Mouse (Mus musculus): Measurements from ENCODE around the gene Zbtb11. TPM values are rescaled to one million over a fixed set of nuclear protein-coding genes. Genes with fewer than 3 reads are reported as not detected.
A peak's percentile ranks its signal among the peaks of the same experiment; 100 is the strongest.
"Not testable (repeated sequence)": the region's sequence is repeated elsewhere in the genome, so short reads cannot be mapped to it uniquely, and the experiment has no call there.

Zbtb11 gene
- polyA plus RNA-seq, 1 experiment from 2014 or later: 8.4 TPM

DNA sequence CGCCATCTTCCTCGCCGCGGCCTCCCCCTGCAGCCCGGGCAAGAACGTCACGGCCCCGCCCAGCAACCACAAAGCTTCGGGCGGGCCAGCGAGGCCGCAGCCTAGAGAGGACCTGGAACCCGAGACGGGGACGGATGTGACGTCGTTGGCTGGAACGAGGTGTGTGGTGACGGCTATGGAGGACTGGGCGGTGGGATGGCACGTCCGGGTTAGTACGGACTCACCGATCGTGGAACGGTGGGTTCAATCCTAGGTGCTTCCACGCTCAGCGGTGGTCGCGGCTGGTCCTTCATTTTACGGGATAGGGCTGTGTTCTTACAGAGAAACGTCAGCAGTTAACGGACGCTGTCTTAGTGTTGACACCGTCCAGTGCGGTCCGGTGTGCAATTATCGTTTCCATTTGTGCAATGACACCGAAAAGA lies 56.0 kb downstream of the Zbtb11 start, which contains the start of gene Pcnp:
Gene Pcnp (minus strand): TSS at position 79 of the 422 bp plus-strand sequence.
- WGBS: 2% methylated on average over 39 of the region's 39 CpGs
- peaks cover 14% of the 10 kb centered on the region for H3K4me1 ChIP-seq (ENCODE audit: insufficient read depth, low read depth, low read length)
- H3K9ac ChIP-seq (replicated peaks; ENCODE audit: low read depth): peak within 1 kb of the TSS; percentile 90
- ATAC-seq (peak; percentile 99), DNase-seq (ENCODE audit: low spot score) (peak; percentile 99)
- peak within 1 kb of the TSS; percentile 91 for H3K4me3 ChIP-seq (ENCODE audit: low read depth, low read length)
- H3K27me3 ChIP-seq (replicated peaks; ENCODE audit: insufficient read depth, low read length): no peaks in the 10 kb centered on the region
- peak within 1 kb of the TSS; percentile 60 for H3K4me2 ChIP-seq (replicated peaks; ENCODE audit: low read depth, low read length)
- no peaks in the 10 kb centered on the region for H3K9me3 ChIP-seq (ENCODE audit: low read length)
- H3K27ac ChIP-seq (ENCODE audit: low read length): peak within 1 kb of the TSS; percentile 94
- H3K36me3 ChIP-seq (ENCODE audit: insufficient read depth, low read length): no peaks in the 10 kb centered on the region
- TF ChIP-seq CTCF (IDR thresholded peaks at IDR 0.05) (no peak), EP300 (IDR thresholded peaks at IDR 0.05) (peak; percentile 20; the same call in 1 of the 2 replicates)

DNA sequence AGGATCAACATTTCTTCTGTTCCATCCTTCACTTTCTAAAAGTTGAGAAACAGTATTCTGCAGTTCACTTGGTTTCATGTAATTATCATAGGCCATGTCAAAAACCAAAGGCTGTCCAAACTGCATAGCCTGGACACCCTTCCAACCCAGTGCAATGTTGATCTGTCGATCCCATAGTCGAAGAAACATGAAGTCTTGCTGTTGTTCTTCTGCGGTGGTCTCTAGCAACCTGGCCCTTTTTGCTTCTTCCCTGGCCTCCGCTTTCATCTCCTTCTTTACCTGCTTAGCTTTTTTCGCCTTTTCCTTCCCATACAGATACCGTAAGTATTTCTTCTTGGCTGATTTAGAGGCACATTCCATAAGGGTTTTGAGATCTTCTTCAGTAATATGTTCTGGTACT lies 60.9 kb downstream of the Zbtb11 start:
- WGBS: 91% methylated on average over 6 of the region's 6 CpGs
- Histone ChIP-seq H3K9ac (replicated peaks; ENCODE audit: low read depth) (no peak overlapping the region), H3K4me3 (ENCODE audit: low read depth, low read length) (no peak overlapping the region), H3K27ac (ENCODE audit: low read length) (no peak overlapping the region), H3K27me3 (replicated peaks; ENCODE audit: insufficient read depth, low read length) (no peaks in the 10 kb centered on the region), H3K4me2 (replicated peaks; ENCODE audit: low read depth, low read length) (no peak overlapping the region), H3K36me3 (ENCODE audit: insufficient read depth, low read length) (no peaks in the 10 kb centered on the region), H3K4me1 (ENCODE audit: insufficient read depth, low read depth, low read length) (peaks cover 11% of the 10 kb centered on the region), H3K9me3 (ENCODE audit: low read length) (no peaks in the 10 kb centered on the region)
- no peak for ATAC-seq
- DNase-seq (ENCODE audit: low spot score): no peak
- TF ChIP-seq CTCF (IDR thresholded peaks at IDR 0.05) (no peak), EP300 (IDR thresholded peaks at IDR 0.05) (no peak)

DNA sequence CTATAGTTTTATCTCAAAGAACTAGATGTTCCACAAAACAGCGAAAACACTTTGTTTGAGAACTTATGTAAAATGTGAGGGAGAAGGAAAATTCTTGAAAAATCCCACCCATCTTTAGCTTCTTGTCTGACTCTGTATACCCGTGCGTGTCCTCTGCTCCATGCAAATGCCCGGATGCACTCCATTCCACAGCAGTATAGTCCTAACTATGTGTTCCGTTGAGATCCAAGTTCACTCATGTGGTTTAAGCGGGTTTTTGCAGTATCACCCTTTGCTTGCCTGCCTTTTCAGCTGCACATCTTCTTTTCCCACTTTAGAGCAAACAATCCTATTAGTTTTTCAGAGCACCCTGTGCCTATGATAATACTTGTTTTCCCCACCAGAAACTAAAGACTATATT lies 62.8 kb downstream of the Zbtb11 start:
- H3K4me1 ChIP-seq (ENCODE audit: insufficient read depth, low read depth, low read length): peaks cover 6% of the 10 kb centered on the region; the same call in 1 of the 2 replicates
- no peak for ATAC-seq
- H3K9ac ChIP-seq (replicated peaks; ENCODE audit: low read depth): peak overlapping the region; percentile 80; the same call in 1 of the 2 replicates
- H3K36me3 ChIP-seq (ENCODE audit: insufficient read depth, low read length): no peaks in the 10 kb centered on the region
- H3K9me3 ChIP-seq (ENCODE audit: low read length): no peaks in the 10 kb centered on the region
- peak overlapping the region; percentile 62 for H3K4me2 ChIP-seq (replicated peaks; ENCODE audit: low read depth, low read length)
- DNase-seq (ENCODE audit: low spot score): no peak
- H3K27me3 ChIP-seq (replicated peaks; ENCODE audit: insufficient read depth, low read length): no peaks in the 10 kb centered on the region
- no peak overlapping the region for H3K27ac ChIP-seq (ENCODE audit: low read length)
- H3K4me3 ChIP-seq (ENCODE audit: low read depth, low read length): peak overlapping the region; percentile 84
- WGBS: 43% methylated on average over 6 of the region's 6 CpGs
- TF ChIP-seq EP300 (IDR thresholded peaks at IDR 0.05) (no peak), CTCF (IDR thresholded peaks at IDR 0.05) (no peak)

DNA sequence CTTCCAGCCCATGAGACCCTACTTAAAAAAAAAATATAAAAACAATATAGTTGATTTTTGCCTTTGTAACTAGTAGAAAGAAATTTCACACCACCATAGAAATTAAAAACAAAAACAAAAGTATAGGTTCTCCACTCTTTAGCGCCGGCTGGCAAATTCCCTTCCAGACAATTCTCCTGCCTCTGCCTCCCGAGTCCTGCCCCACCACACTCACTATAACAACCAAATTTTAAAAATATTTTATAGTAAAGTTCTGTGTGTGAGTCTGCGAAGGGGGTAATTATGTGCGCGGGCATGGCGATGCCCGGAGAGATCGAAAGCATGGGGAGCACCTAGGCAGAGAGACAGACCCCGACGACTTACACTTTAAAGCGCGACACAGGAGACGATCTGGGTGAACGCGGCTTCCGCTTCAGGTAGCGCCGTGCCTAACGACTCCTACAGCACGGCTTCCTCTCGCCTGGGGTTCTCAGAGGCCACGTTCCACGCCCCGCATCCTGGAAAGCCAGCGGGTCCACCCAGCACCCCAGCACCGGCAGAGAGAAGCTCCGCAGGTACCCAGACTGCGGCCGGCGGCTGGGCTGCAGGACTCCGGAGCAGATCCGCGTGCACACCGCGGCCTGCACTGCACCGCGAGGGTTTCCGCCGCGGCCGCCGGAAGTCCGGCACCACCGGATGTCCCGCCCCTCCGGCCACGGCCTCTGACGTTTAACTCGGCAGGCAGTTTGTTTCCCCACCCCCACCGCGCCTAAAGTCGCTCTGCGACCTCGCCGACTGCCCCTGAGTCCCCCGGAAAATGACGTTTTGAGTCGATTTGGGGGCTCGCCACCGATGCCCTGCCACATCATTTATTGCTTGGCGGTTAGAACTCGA lies 63.7 kb downstream of the Zbtb11 start, which contains the start of gene Trmt10c:
Gene Trmt10c (minus strand): TSS at position 682 of the 873 bp plus-strand sequence.
- ATAC-seq: peak; percentile 100
- TF ChIP-seq EP300 (IDR thresholded peaks at IDR 0.05) (no peak), CTCF (IDR thresholded peaks at IDR 0.05) (no peak)
- Histone ChIP-seq H3K4me1 (ENCODE audit: insufficient read depth, low read depth, low read length) (peaks cover 6% of the 10 kb centered on the region; the same call in 1 of the 2 replicates), H3K36me3 (ENCODE audit: insufficient read depth, low read length) (no peaks in the 10 kb centered on the region), H3K4me2 (replicated peaks; ENCODE audit: low read depth, low read length) (peak within 1 kb of the TSS; percentile 62), H3K27me3 (replicated peaks; ENCODE audit: insufficient read depth, low read length) (no peaks in the 10 kb centered on the region), H3K9ac (replicated peaks; ENCODE audit: low read depth) (peak within 1 kb of the TSS; percentile 80), H3K9me3 (ENCODE audit: low read length) (no peaks in the 10 kb centered on the region), H3K27ac (ENCODE audit: low read length) (peak within 1 kb of the TSS; percentile 92), H3K4me3 (ENCODE audit: low read depth, low read length) (peak within 1 kb of the TSS; percentile 84)
- under 1% methylated on average over 48 of the region's 63 CpGs for WGBS
- DNase-seq (ENCODE audit: low spot score): peak; percentile 96

DNA sequence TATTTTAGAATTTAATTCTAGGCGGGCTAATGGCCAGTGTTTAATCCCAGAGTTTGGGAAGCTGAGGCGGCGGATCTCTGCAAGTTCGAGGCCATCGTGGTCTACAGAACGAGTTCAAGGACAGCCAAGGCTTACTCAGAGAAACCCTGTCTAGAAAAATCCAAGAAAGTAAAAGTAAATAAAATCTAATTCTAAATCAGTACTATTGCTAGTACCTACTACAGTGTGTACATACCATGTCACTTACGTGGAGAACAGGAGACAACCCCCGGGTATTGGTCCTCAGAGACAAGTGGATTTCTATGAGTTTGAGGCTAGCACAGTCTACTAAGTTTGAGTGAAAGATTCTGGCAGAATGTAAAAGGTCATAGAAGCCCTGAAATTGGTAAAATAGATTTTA lies 64.4 kb downstream of the Zbtb11 start:
- peak overlapping the region; percentile 84 for H3K4me3 ChIP-seq (ENCODE audit: low read depth, low read length)
- no peak for TF ChIP-seq EP300 (IDR thresholded peaks at IDR 0.05)
- no peak for TF ChIP-seq CTCF (IDR thresholded peaks at IDR 0.05)
- WGBS: 26% methylated on average over 8 of the region's 8 CpGs
- H3K4me2 ChIP-seq (replicated peaks; ENCODE audit: low read depth, low read length): peak overlapping the region; percentile 62
- DNase-seq (ENCODE audit: low spot score) (no peak), ATAC-seq (peak; percentile 1; the same call in 1 of the 2 replicates)
- no peaks in the 10 kb centered on the region for H3K36me3 ChIP-seq (ENCODE audit: insufficient read depth, low read length)
- no peaks in the 10 kb centered on the region for H3K27me3 ChIP-seq (replicated peaks; ENCODE audit: insufficient read depth, low read length)
- H3K9ac ChIP-seq (replicated peaks; ENCODE audit: low read depth): peak overlapping the region; percentile 80
- H3K27ac ChIP-seq (ENCODE audit: low read length): peak overlapping the region; percentile 92
- H3K4me1 ChIP-seq (ENCODE audit: insufficient read depth, low read depth, low read length): peaks cover 6% of the 10 kb centered on the region; the same call in 1 of the 2 replicates
- no peaks in the 10 kb centered on the region for H3K9me3 ChIP-seq (ENCODE audit: low read length)

DNA sequence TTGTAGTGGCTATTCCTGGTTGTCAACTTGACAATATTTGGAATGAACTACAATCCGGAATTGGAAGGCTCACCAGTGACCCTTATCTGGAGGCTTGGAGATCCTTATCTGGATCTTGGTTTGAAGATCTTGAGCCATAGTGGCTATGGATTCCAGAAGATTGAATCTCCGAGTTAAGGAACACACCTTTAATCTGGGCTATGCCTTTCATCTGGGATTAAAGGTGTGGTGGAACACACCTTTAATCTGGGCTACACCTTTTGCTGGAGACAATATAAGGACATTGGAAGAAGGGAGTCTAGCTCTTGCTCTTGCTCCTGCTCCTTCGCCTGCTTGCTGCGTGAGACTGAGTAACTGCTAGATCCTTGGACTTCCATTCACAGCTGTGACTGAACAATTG lies 74.4 kb downstream of the Zbtb11 start, which contains the start of gene Senp7:
Gene Senp7 (plus strand): TSS at position 301 of the 400 bp plus-strand sequence.
- not testable (repeated sequence) for DNase-seq (ENCODE audit: low spot score); H3K36me3 ChIP-seq (ENCODE audit: insufficient read depth, low read length); H3K27me3 ChIP-seq (replicated peaks; ENCODE audit: insufficient read depth, low read length); H3K4me2 ChIP-seq (replicated peaks; ENCODE audit: low read depth, low read length); H3K27ac ChIP-seq (ENCODE audit: low read length); H3K4me1 ChIP-seq (ENCODE audit: insufficient read depth, low read depth, low read length); ATAC-seq; H3K9ac ChIP-seq (replicated peaks; ENCODE audit: low read depth); H3K4me3 ChIP-seq (ENCODE audit: low read depth, low read length); H3K9me3 ChIP-seq (ENCODE audit: low read length)
- no CpG with 5 or more reads among the region's 4 CpGs for WGBS
